Mouse (Mus musculus): ENCODE measurements at regions not wholly inside any gene's neighbourhood (a gene's known extent, or its start where the extent isn't known, plus 50 kb on each side); places are given as distances from the start of the nearest gene placed in this dataset.

DNA sequence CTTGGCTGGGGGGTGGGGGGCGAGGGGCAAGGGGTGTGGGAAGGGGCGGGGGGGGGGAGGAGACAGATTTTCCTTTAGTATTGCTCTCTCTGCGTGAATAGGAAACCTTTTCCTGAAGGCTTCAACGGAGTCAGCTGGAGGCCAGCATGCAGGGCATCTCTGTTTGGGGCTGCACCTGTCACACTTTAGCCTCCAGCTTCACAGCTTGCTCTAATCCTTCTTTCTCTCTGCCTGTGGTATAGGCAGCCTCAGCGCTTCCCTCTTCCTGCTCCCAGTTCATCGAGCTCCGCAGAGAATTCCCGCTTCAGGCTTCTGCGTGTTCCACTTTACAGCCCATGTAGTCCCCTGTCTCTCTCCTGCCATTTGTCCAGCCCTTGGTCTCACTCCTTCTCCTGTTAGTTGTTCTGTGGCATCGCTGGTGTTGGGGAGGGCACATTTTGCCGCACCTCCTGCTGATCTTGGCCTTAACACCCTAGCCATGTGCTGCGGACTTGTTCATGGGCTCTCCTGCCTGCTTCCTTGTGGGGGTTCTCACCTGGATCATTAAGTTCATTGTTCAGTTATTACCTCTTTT, 51.7 kb upstream of the Jph4 start:
- CTCF ChIA-PET, result no interaction called here

DNA sequence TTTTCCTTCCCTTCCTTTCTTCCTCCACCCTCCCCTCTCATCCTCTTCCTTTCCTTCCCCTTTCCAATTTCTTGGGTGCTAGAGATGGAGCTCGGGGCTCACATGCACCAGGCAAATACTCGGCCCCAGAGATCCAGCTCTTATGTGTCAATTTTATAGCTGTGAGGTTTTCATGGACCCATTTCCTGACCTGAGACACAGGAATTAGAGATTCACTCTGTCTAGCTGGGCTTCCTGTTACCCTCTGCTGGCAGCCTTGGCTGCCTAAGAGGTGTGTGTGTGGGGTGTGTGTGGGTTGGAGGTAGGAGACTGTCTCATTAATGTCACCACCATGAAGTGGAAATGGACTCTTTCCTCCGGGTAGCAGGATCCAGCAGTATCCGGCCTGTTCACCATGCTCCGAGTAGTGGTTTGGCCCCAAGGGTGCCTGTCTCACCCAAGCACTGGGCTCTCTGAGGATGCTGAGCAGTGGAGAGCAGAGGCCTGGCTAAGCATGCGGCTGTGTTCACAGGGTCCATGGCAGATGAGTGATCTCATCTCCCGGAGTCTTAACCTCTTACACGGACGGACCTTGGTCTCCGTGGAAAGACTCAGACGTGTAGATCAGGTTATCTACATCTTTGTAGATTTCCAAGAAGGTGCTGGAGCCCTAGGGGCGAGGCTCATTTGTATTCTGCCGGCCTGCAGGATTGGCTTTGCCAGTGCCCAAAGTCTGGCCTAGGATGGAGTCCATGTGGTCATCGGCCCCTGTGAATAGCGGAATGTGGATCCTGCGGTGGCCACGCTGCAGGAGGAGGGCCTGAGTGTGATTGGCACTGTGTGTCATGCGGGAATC, 52.5 kb upstream of the Jph4 start:
- CTCF ChIA-PET, result interaction anchor here (0.5 kb wide), 1 partner anchor 631 kb away, joined by 3 read pairs; no protein-coding TSS in a partner anchor

DNA sequence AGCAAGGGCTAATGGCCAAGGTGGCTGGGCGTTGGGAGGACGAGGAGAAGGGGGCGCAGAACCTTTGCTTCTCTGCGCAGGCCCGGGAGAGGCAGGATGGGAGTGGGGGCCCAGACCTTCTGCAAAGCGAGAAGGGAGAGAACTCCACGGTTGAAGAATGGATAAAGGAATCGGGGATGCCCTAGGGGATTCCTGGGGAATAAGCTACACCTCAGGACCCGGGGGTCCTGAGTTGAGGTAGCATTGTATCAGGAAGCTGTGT, 52.0 kb upstream of the Dhrs2 start:
- CTCF ChIA-PET, result no interaction called here

DNA sequence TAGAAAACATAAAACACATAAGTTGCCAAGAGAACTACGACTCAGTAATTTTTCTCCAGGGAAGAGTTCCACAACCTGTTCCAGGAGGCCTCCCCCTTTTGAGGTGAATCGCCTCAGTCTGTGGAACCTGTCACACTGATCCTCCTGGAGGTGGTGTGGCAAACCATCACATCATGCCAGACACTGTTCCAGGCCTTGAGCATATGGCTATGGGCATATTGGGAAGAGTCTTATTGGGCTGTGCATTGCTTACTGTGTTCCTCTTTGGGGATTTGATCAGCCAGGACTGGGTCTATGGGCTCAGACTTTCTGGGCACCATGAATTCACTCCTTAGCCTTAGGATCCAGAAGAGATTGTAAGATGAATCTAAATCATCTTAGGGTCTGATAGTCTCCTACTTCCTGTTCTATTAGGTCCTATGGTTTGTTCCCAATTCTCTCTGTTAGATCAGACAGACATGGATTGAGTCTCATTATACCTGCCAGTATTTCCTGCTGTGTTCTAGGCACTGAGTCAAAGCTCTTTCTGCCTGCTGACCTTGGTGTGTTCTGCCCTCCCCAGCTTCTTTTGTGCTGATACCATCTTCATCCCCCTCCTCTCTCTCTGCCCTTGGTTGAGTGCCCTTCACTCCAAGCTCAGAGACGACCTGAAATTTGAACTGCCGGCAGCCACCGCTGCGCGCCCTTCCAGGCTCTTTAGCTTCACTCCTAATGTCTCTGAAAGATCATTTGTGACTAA, 50.3 kb upstream of the Dhrs2 start:
- CTCF ChIA-PET, result no interaction called here
